Mouse (Mus musculus): Measurements from ENCODE around the gene Wfdc15a. TPM values are rescaled to one million over a fixed set of nuclear protein-coding genes. Genes with fewer than 3 reads are reported as not detected.

Gene Wfdc15a
- polyA plus RNA-seq, 1 experiment from 2014 or later = not detected

DNA sequence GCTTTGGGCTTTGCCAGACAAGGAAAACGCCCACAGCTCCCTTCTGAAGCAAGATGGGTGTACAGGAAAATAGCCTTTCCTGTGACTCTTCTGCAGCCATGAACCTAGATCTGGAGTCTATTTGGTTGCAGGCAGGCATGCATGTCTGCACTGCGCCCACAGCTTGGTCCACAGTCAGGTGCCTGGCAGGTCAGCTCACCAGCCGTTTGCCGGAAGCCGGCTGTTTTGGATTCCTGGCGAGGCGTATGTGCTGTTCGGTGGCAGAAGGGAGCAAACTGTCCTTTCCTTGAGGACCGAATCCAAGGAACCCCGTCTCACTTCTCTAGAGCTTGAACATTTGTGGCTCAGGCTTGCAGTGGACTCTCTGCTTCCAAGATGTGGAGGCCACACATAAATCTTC, 45.9 kb downstream of the Wfdc15a start:
- H3K27ac ChIP-seq (replicated peaks) = no peak overlapping the region
- H3K4me3 ChIP-seq = no peak overlapping the region
- no peak overlapping the region for H3K9ac ChIP-seq
- H3K36me3 ChIP-seq = peaks cover 50% of the 10 kb centered on the region
- ATAC-seq (ENCODE audit: extremely low read depth, insufficient number of reproducible peaks, low FRiP score, low TSS enrichment) = no peak
- H3K27me3 ChIP-seq (replicated peaks) = no peaks in the 10 kb centered on the region
- 87% methylated on average over 10 of the region's 10 CpGs for WGBS
- no peak overlapping the region for H3K4me2 ChIP-seq
- H3K4me1 ChIP-seq = peaks cover 21% of the 10 kb centered on the region
- no peaks in the 10 kb centered on the region for H3K9me3 ChIP-seq

DNA sequence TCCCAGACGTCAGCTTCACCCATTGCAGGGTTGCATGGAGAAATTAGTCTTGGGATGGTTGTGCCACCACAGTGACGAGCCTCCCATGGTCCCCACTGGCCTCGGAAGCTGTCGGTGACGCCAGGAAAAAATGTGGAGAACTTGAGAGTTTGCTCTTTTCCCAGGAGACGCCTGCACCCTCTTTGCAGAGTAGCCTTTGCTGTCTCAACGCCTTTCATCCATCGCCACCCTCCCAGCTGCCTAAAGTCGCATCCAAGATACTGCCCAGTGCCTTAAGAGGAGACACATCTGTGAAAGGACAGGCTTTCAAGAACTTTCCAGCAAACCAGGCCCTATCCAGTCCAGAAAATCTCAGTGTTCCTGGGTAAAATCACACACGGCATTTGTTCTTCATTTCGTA, 47.6 kb downstream of the Wfdc15a start:
- ATAC-seq (ENCODE audit: extremely low read depth, insufficient number of reproducible peaks, low FRiP score, low TSS enrichment) = no peak
- Histone ChIP-seq H3K36me3 (peaks cover 48% of the 10 kb centered on the region), H3K4me2 (no peak overlapping the region), H3K4me1 (peaks cover 24% of the 10 kb centered on the region), H3K9ac (no peak overlapping the region), H3K4me3 (no peak overlapping the region), H3K27ac (replicated peaks) (no peak overlapping the region), H3K9me3 (no peaks in the 10 kb centered on the region), H3K27me3 (replicated peaks) (no peaks in the 10 kb centered on the region)
- 85% methylated on average over 11 of the region's 11 CpGs for WGBS

- no peaks in the 10 kb centered on the region for H3K27me3 ChIP-seq (replicated peaks)
- H3K36me3 ChIP-seq = peaks cover 38% of the 10 kb centered on the region
- no peaks in the 10 kb centered on the region for H3K9me3 ChIP-seq
- peaks cover 26% of the 10 kb centered on the region for H3K4me1 ChIP-seq
- WGBS = 32% methylated on average over 14 of the region's 14 CpGs
- H3K27ac ChIP-seq (replicated peaks) = peak overlapping the region; percentile 65
- ATAC-seq (ENCODE audit: extremely low read depth, insufficient number of reproducible peaks, low FRiP score, low TSS enrichment) = no peak
- H3K4me2 ChIP-seq = peak overlapping the region; percentile 4; the same call in 1 of the 2 replicates
- no peak overlapping the region for H3K4me3 ChIP-seq
- peak overlapping the region; percentile 62 for H3K9ac ChIP-seq
Observed at GRCm38 (mm10) chr2:164150086-164150760, 49.7 kb downstream of the Wfdc15a start.

Other genes with a start within 250 kb of the Wfdc15a start
- 225 and 236 TPM in 2 replicates for gene Ywhab, start 205.2 kb downstream of the Wfdc15a start, polyA plus RNA-seq (2015; fragmentation: Nextera tagmentation; extraction: Ambion mirVana)
- gene Pabpc1l, start 174.7 kb downstream of the Wfdc15a start, polyA plus RNA-seq (2015; fragmentation: Nextera tagmentation; extraction: Ambion mirVana) = 0.83 and 0.98 TPM in 2 replicates
- gene Stk4, start 129.8 kb downstream of the Wfdc15a start, polyA plus RNA-seq (2015; fragmentation: Nextera tagmentation; extraction: Ambion mirVana) = 14.0 and 14.2 TPM in 2 replicates
- gene Tomm34, start 129.0 kb downstream of the Wfdc15a start, polyA plus RNA-seq (2015; fragmentation: Nextera tagmentation; extraction: Ambion mirVana) = 52.7 and 53.9 TPM in 2 replicates
- gene Kcns1, start 29.0 kb downstream of the Wfdc15a start, polyA plus RNA-seq (2015; fragmentation: Nextera tagmentation; extraction: Ambion mirVana) = 0.21 and 0.29 TPM in 2 replicates
- not detected in 2 replicates for gene Wfdc5, start 17.4 kb downstream of the Wfdc15a start, polyA plus RNA-seq (2015; fragmentation: Nextera tagmentation; extraction: Ambion mirVana)
- not detected in 2 replicates for gene Wfdc12, start 9.5 kb downstream of the Wfdc15a start, polyA plus RNA-seq (2015; fragmentation: Nextera tagmentation; extraction: Ambion mirVana)
- 0.33 TPM in 1 of 2 replicates, not detected in the other for gene Wfdc15b, start 21.5 kb upstream of the Wfdc15a start, polyA plus RNA-seq (2015; fragmentation: Nextera tagmentation; extraction: Ambion mirVana)
- not detected in 2 replicates for gene Svs2, start 38.3 kb upstream of the Wfdc15a start, polyA plus RNA-seq (2015; fragmentation: Nextera tagmentation; extraction: Ambion mirVana)
- not detected in 2 replicates for gene Svs3b, start 56.5 kb upstream of the Wfdc15a start, polyA plus RNA-seq (2015; fragmentation: Nextera tagmentation; extraction: Ambion mirVana)
- not detected in 2 replicates for gene Svs4, start 78.3 kb upstream of the Wfdc15a start, polyA plus RNA-seq (2015; fragmentation: Nextera tagmentation; extraction: Ambion mirVana)
- gene Svs3a, start 89.1 kb upstream of the Wfdc15a start, polyA plus RNA-seq (2015; fragmentation: Nextera tagmentation; extraction: Ambion mirVana) = not detected in 2 replicates
- gene Svs6, start 116.6 kb upstream of the Wfdc15a start, polyA plus RNA-seq (2015; fragmentation: Nextera tagmentation; extraction: Ambion mirVana) = not detected in 2 replicates
- not detected in 2 replicates for gene Svs5, start 132.6 kb upstream of the Wfdc15a start, polyA plus RNA-seq (2015; fragmentation: Nextera tagmentation; extraction: Ambion mirVana)
- gene Slpi, start 189.0 kb upstream of the Wfdc15a start, polyA plus RNA-seq (2015; fragmentation: Nextera tagmentation; extraction: Ambion mirVana) = 0.90 and 1.8 TPM in 2 replicates
- gene Rbpjl, start 203.0 kb upstream of the Wfdc15a start, polyA plus RNA-seq (2015; fragmentation: Nextera tagmentation; extraction: Ambion mirVana) = 0.21 and 0.23 TPM in 2 replicates
- gene Matn4, start 205.0 kb upstream of the Wfdc15a start, polyA plus RNA-seq (2015; fragmentation: Nextera tagmentation; extraction: Ambion mirVana) = 5.2 and 7.7 TPM in 2 replicates
- 36.6 and 46.5 TPM in 2 replicates for gene Sdc4, start 243.8 kb upstream of the Wfdc15a start, polyA plus RNA-seq (2015; fragmentation: Nextera tagmentation; extraction: Ambion mirVana)

Measured in heart, embryonic 13.5 days (tissue).